Mouse (Mus musculus) ES-E14 (cell line): ENCODE results near the gene Dph6. TPM values are rescaled to one million over a fixed set of nuclear protein-coding genes. Genes with fewer than 3 reads are reported as not detected.

Source experiments
- DNase-seq: peaks from one replicate; pipeline ENCODE4 v3.0.0-alpha.2; 2013; ENCODE audit warnings: low read depth, low spot score
- H3K27ac ChIP-seq: 2 replicates; pipeline ENCODE4 v1.5.1; 2012; ENCODE audit warnings: low read depth, mild to moderate bottlenecking, low read length, moderate library complexity, mixed read lengths; ENCODE audit not compliant: poor library complexity, insufficient read depth, severe bottlenecking
- H3K36me3 ChIP-seq: 2 replicates; pipeline ENCODE4 v1.6.1; 2012; ENCODE audit warnings: mild to moderate bottlenecking, low read length, moderate library complexity, mixed read lengths; ENCODE audit not compliant: control insufficient read depth, poor library complexity, insufficient read depth, severe bottlenecking
- H3K4me1 ChIP-seq, 2 experiments: fragments of 150-350 bp in 1 of 2; sonication (generic) in 1 of 2; 2 replicates each; pipeline ENCODE4 v1.6.1; 2012; ENCODE audit warnings: low read length in 2 of 2, mild to moderate bottlenecking in 1 of 2, mixed read lengths in 1 of 2; ENCODE audit not compliant: control insufficient read depth in 2 of 2, insufficient read depth in 2 of 2, poor library complexity in 1 of 2
- H3K4me3 ChIP-seq, 2 experiments: fragments of 150-350 bp in 1 of 2; sonication (generic) in 1 of 2; 2 replicates each; pipeline ENCODE4 v1.5.1; 2012; ENCODE audit warnings: low read length in 2 of 2, low read depth in 1 of 2, mild to moderate bottlenecking in 1 of 2, mixed read lengths in 1 of 2; ENCODE audit not compliant: insufficient read depth in 1 of 2, poor library complexity in 1 of 2, severe bottlenecking in 1 of 2
- H3K9ac ChIP-seq: 2 replicates; pipeline ENCODE4 v1.6.1; 2012; ENCODE audit warnings: low read depth, mild to moderate bottlenecking, low read length, mixed read lengths; ENCODE audit not compliant: poor library complexity, insufficient read depth, severe bottlenecking
- H3K9me3 ChIP-seq: fragments of 150-350 bp; sonication (generic); 2 replicates; pipeline ENCODE4 v1.6.1; 2012; ENCODE audit warnings: low read depth, mild to moderate bottlenecking, low read length; ENCODE audit not compliant: control insufficient read depth, insufficient read depth
- CHD2 ChIP-seq: IDR thresholded peaks from 2 replicates; pipeline ENCODE4 v1.6.1; 2014; ENCODE audit warnings: mild to moderate bottlenecking, low read depth, low read length, inconsistent platforms
- HCFC1 ChIP-seq: IDR thresholded peaks from 2 replicates; pipeline ENCODE4 v1.6.1; 2012; ENCODE audit warnings: low read length, inconsistent platforms, borderline replicate concordance; ENCODE audit not compliant: insufficient read depth
- MAFK ChIP-seq: IDR thresholded peaks from 2 replicates; pipeline ENCODE4 v1.6.1; 2014; ENCODE audit warnings: mild to moderate bottlenecking, low read depth, low read length, inconsistent platforms; ENCODE audit not compliant: insufficient read depth
- ZC3H11A ChIP-seq: IDR thresholded peaks from 2 replicates; pipeline ENCODE4 v1.6.1; 2012; ENCODE audit warnings: low read depth, mild to moderate bottlenecking, inconsistent platforms, low read length, borderline replicate concordance
- ZNF384 ChIP-seq: IDR thresholded peaks from 2 replicates; pipeline ENCODE4 v1.6.1; 2012; ENCODE audit warnings: low read depth, low read length, inconsistent platforms
- in situ Hi-C, 2 experiments: fragments of 600-800 bp; cut with MboI; formaldehyde crosslinking; loops; one replicate each; pipeline ENCODE4 v1.15.1; 2025; ENCODE audit warnings: low sequenced_read_pairs in 2 of 2, inconsistent platforms in 1 of 2; ENCODE audit not compliant: unreplicated experiment in 2 of 2
- total RNA-seq: library from RNA; depleted of rRNA; stranded (reverse); fragments of 300-350 nt; gene quantifications from 2 replicates; pipeline ENCODE4 v1.2.3, GENCODE M21; 2012; rRNA removed

The Dph6 gene
- 14.9 and 15.3 TPM in 2 replicates for total RNA-seq

DNA sequence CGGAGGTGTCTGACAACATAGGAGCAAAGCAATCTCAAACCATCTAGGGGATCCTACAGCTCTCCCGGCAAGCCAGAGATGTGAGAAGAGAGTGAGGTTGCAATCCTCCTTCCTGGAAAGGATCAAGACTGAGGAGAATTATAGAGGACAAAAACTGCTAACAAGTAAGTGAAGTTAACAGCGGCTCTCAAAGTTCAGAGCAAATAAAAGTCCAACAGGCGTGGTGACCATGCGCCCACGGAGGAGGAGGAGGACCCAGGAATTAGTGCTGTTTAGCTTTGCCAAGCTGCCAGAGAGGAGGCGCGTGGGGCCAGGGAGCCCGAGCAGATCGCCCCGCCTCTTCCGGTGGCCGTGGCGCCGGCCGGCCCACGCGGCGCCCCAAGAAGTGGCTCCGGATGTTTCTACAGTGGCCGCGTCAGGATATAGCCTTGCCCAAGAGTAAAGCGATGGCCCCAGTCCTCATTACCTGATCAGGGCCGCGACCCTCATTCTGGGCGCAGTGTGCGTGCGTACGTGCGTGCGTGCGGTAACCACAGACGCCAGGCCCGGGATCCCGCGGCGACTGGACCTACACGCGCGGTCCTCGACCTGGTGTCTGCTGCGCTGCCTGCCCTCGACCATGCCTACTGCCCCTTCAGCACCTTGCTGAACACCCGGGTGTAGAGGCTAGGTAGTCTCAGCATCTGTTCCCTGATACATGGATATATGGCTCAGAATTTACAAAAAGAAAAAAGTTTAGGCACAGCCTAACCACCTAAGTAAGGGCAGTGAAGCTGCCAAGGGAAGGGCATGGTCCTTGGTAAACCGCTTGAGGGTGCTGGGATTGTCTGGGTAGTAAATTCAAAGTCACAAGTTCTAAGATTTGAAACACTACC is at the start of gene Dph6:
Gene Dph6 (minus strand): TSS at position 600 of the 875 bp plus-strand sequence.
- Histone ChIP-seq H3K9me3 (no peaks in the 10 kb centered on the region), H3K4me3 (peak within 1 kb of the TSS; percentile 52 to 78), H3K4me1 (peaks cover 0 to 2% of the 10 kb centered on the region in 2 experiments; a peak in 1 of 4 replicates), H3K27ac (peak within 1 kb of the TSS; percentile 75), H3K36me3 (no peaks in the 10 kb centered on the region), H3K9ac (peak within 1 kb of the TSS; percentile 91)
- in situ Hi-C loops = no loop called here
- DNase-seq = peak; percentile 64
- TF ChIP-seq CHD2 (no peak; the same call in 1 of the 2 replicates), HCFC1 (peak; percentile 88)

- Histone ChIP-seq H3K36me3 (no peaks in the 10 kb centered on the region), H3K27ac (no peak overlapping the region), H3K9me3 (no peaks in the 10 kb centered on the region), H3K4me1 (no peaks in the 10 kb centered on the region), H3K4me3 (no peak overlapping the region), H3K9ac (no peak overlapping the region)
- in situ Hi-C loops = no loop called here
- TF ChIP-seq HCFC1 = no peak
- no peak for TF ChIP-seq CHD2
- TF ChIP-seq ZC3H11A = no peak
- TF ChIP-seq ZNF384 = no peak
- TF ChIP-seq MAFK = no peak
- no peak for DNase-seq
These were observed 46.4 kb upstream of the Dph6 start for GRCm38 (mm10) chr2:114700966-114701685.

DNA sequence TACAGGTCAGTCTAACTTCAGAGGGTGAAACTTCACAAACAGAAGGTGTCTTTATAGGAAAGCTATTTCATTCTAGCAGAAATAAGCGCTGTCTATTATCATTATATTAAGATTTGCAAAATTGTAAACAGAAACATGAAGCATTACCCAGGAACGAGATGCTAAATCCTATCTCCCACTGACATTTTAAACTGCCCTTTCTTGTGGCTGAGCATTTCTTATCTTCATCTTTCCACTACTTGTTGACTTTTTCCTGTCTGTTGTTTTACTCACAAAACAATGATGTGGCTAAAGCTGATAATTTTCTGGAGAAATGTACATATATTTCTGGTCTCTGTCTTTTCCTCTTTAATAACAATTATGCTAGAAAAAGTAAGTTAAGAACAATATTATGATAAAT is 36.8 kb upstream of the Dph6 start:
- Histone ChIP-seq H3K9ac (no peak overlapping the region), H3K4me3 (no peak overlapping the region), H3K9me3 (no peaks in the 10 kb centered on the region), H3K27ac (no peak overlapping the region), H3K4me1 (no peaks in the 10 kb centered on the region), H3K36me3 (no peaks in the 10 kb centered on the region)
- TF ChIP-seq ZNF384 = no peak
- TF ChIP-seq MAFK = no peak
- no peak for TF ChIP-seq HCFC1
- TF ChIP-seq ZC3H11A = no peak
- no peak for TF ChIP-seq CHD2
- DNase-seq = no peak
- in situ Hi-C loops = no loop called here

DNA sequence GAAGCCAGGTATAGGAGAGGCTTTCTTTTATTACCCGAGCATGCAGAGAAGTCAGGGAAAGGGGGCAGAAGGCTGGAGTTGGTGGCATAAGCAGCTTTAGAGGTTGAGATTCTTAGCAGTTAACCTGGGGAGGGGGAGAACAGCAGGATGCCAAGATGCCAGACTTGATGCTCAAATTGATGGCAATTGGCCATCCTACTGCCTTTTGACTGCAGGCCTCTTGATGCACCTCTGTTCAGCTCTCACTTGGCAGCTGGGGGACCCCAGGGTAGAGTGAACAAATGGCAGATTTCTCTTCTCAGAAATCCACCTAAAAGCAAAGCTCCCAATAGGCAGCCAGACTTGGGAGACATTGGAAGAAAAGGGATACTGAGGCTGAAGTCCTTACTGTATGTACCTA is 32.7 kb upstream of the Dph6 start:
- Histone ChIP-seq H3K4me3 (no peak overlapping the region), H3K9me3 (no peaks in the 10 kb centered on the region), H3K27ac (no peak overlapping the region), H3K9ac (no peak overlapping the region), H3K36me3 (no peaks in the 10 kb centered on the region), H3K4me1 (no peaks in the 10 kb centered on the region)
- TF ChIP-seq ZNF384 (no peak), MAFK (no peak), HCFC1 (no peak), CHD2 (no peak), ZC3H11A (no peak)
- in situ Hi-C loops = no loop called here
- DNase-seq = no peak
